Mouse (Mus musculus) ovary, postnatal 36 days (tissue): ENCODE measurements around the gene Dhx8.

ENCODE experiments used
- DNase-seq: peaks from one replicate; pipeline ENCODE4 v3.0.0; 2022; ENCODE audit warnings: low spot score, mixed read lengths

Dhx8 gene

GRCm38 (mm10) chr11:101801386-101801785, 68.7 kb downstream of the Dhx8 start:
- DNase-seq: no peak

GRCm38 (mm10) chr11:101805113-101805704, 72.5 kb downstream of the Dhx8 start:
- no peak for DNase-seq

GRCm38 (mm10) chr11:101806741-101807140, 74.0 kb downstream of the Dhx8 start:
- DNase-seq: no peak

- no peak for DNase-seq
These were observed 74.5 kb downstream of the Dhx8 start for GRCm38 (mm10) chr11:101807266-101807665.

GRCm38 (mm10) chr11:101809060-101809828, 76.5 kb downstream of the Dhx8 start:
- DNase-seq: no peak

- peak; percentile 73 for DNase-seq
These were observed 80.5 kb downstream of the Dhx8 start for GRCm38 (mm10) chr11:101813259-101813658.

- DNase-seq: peak; percentile 73
These were observed 81.8 kb downstream of the Dhx8 start for GRCm38 (mm10) chr11:101814375-101815102.

- no peak for DNase-seq
These were observed 82.7 kb downstream of the Dhx8 start for GRCm38 (mm10) chr11:101815103-101816085.
